Mouse (Mus musculus) hindbrain, embryonic 11.5 days (tissue): ENCODE data around the gene Gm10642. TPM values are rescaled to one million over a fixed set of nuclear protein-coding genes. Genes with fewer than 3 reads are reported as not detected.

ENCODE experiments used
- ATAC-seq: fragments of 200-750 bp; cut with Nextera tagmentation; 2 replicates; pipeline ENCODE4 v1.8.0; 2017; ENCODE audit warnings: mild to moderate bottlenecking, moderate TSS enrichment, moderate library complexity; ENCODE audit not compliant: low FRiP score
- DNase-seq: peaks from one replicate; pipeline ENCODE4 v3.0.0-alpha.2; 2015; ENCODE audit warnings: low spot score
- H3K27ac ChIP-seq: fragments of 300-500 bp; sonication (generic); 2 replicates; pipeline ENCODE4 v1.5.1; 2014; ENCODE audit warnings: mild to moderate bottlenecking, low read depth, low read length
- H3K27me3 ChIP-seq: fragments of 300-500 bp; sonication (generic); 2 replicates; pipeline ENCODE4 v1.6.1; 2014; ENCODE audit warnings: mild to moderate bottlenecking, low read length, moderate library complexity, mixed read lengths; ENCODE audit not compliant: control insufficient read depth, insufficient read depth
- H3K36me3 ChIP-seq: fragments of 300-500 bp; sonication (generic); 2 replicates; pipeline ENCODE4 v1.6.1; 2014; ENCODE audit warnings: mild to moderate bottlenecking, low read length, moderate library complexity, mixed read lengths; ENCODE audit not compliant: control insufficient read depth, insufficient read depth
- H3K4me1 ChIP-seq: fragments of 300-500 bp; sonication (generic); replicated peaks from 2 replicates; pipeline ENCODE4 v1.6.1; 2014; ENCODE audit warnings: low read length, mixed read lengths; ENCODE audit not compliant: control insufficient read depth, insufficient read depth
- H3K4me2 ChIP-seq: fragments of 300-500 bp; sonication (generic); replicated peaks from 2 replicates; pipeline ENCODE4 v1.6.1; 2014; ENCODE audit warnings: mild to moderate bottlenecking, low read depth, low read length
- H3K4me3 ChIP-seq: fragments of 300-500 bp; sonication (generic); 2 replicates; pipeline ENCODE4 v1.5.1; 2014; ENCODE audit warnings: low read depth, low read length
- H3K9ac ChIP-seq: fragments of 300-500 bp; sonication (generic); 2 replicates; pipeline ENCODE4 v1.6.1; 2014; ENCODE audit warnings: low read depth, low read length
- H3K9me3 ChIP-seq: fragments of 300-500 bp; sonication (generic); 2 replicates; pipeline ENCODE4 v1.6.1; 2016; ENCODE audit warnings: low read length; ENCODE audit not compliant: control insufficient read depth
- WGBS: fragments of 180-500 bp; shearing (Covaris S2); extraction: QIAGEN DNeasy Blood & Tissue Kit; methylation state at CpG from one replicate; pipeline ENCODE4 v1.1.7; 2014; 5-methylcytosine and 5-hydroxymethylcytosine counted together
- polyA plus RNA-seq: library from polyadenylated mRNA; unstranded; fragments of >200 nt; fragmentation: Nextera tagmentation; extraction: Ambion mirVana; gene quantifications from 2 replicates; pipeline ENCODE4 v1.2.1, GENCODE M21; 2014

Gene Gm10642
- polyA plus RNA-seq, 1 experiment from 2014 or later, result 0.62 TPM

GRCm38 (mm10) chr9:70668048-70668447 is 12.0 kb downstream of the Gm10642 start:
- Histone ChIP-seq H3K4me1 (no peaks in the 10 kb centered on the region), H3K4me3 (no peak overlapping the region), H3K36me3 (no peaks in the 10 kb centered on the region), H3K4me2 (no peak overlapping the region), H3K9me3 (no peaks in the 10 kb centered on the region), H3K27me3 (no peaks in the 10 kb centered on the region), H3K27ac (no peak overlapping the region), H3K9ac (no peak overlapping the region)
- no peak for ATAC-seq
- no peak for DNase-seq

GRCm38 (mm10) chr9:70669197-70669596 is 13.1 kb downstream of the Gm10642 start:
- H3K36me3 ChIP-seq, result no peaks in the 10 kb centered on the region
- no peak overlapping the region for H3K9ac ChIP-seq
- H3K27me3 ChIP-seq, result no peaks in the 10 kb centered on the region
- 76% methylated on average over 2 of the region's 2 CpGs for WGBS
- no peak overlapping the region for H3K4me2 ChIP-seq
- H3K4me1 ChIP-seq, result no peaks in the 10 kb centered on the region
- H3K4me3 ChIP-seq, result no peak overlapping the region
- H3K9me3 ChIP-seq, result no peaks in the 10 kb centered on the region
- no peak for ATAC-seq
- DNase-seq, result no peak
- no peak overlapping the region for H3K27ac ChIP-seq

GRCm38 (mm10) chr9:70670381-70670780 is 14.3 kb downstream of the Gm10642 start:
- Histone ChIP-seq H3K27ac (no peak overlapping the region), H3K4me1 (no peaks in the 10 kb centered on the region), H3K27me3 (no peaks in the 10 kb centered on the region), H3K36me3 (no peaks in the 10 kb centered on the region), H3K9ac (no peak overlapping the region), H3K4me3 (no peak overlapping the region), H3K9me3 (no peaks in the 10 kb centered on the region), H3K4me2 (no peak overlapping the region)
- WGBS, result 91% methylated on average over 6 of the region's 6 CpGs
- no peak for DNase-seq
- no peak for ATAC-seq

- H3K4me1 ChIP-seq, result no peaks in the 10 kb centered on the region
- H3K4me2 ChIP-seq, result no peak overlapping the region
- H3K27ac ChIP-seq, result no peak overlapping the region
- no peaks in the 10 kb centered on the region for H3K9me3 ChIP-seq
- no peak overlapping the region for H3K9ac ChIP-seq
- ATAC-seq (no peak), DNase-seq (no peak)
- no peaks in the 10 kb centered on the region for H3K36me3 ChIP-seq
- H3K4me3 ChIP-seq, result no peak overlapping the region
- WGBS, result 78% methylated on average over 6 of the region's 6 CpGs
- no peaks in the 10 kb centered on the region for H3K27me3 ChIP-seq
Observed at GRCm38 (mm10) chr9:70671278-70671677, 15.2 kb downstream of the Gm10642 start.

- H3K27me3 ChIP-seq, result no peaks in the 10 kb centered on the region
- H3K27ac ChIP-seq, result no peak overlapping the region
- no peaks in the 10 kb centered on the region for H3K9me3 ChIP-seq
- 59% methylated on average over 10 of the region's 10 CpGs for whole genome bisulfite sequencing
- ATAC-seq (no peak), DNase-seq (no peak)
- H3K4me3 ChIP-seq, result no peak overlapping the region
- no peak overlapping the region for H3K9ac ChIP-seq
- no peaks in the 10 kb centered on the region for H3K4me1 ChIP-seq
- no peaks in the 10 kb centered on the region for H3K36me3 ChIP-seq
- H3K4me2 ChIP-seq, result no peak overlapping the region
Observed at GRCm38 (mm10) chr9:70671772-70672579, 15.9 kb downstream of the Gm10642 start.

GRCm38 (mm10) chr9:70673656-70674055 is 17.6 kb downstream of the Gm10642 start:
- Histone ChIP-seq H3K36me3 (no peaks in the 10 kb centered on the region), H3K4me2 (no peak overlapping the region), H3K9me3 (no peaks in the 10 kb centered on the region), H3K4me1 (no peaks in the 10 kb centered on the region), H3K27me3 (no peaks in the 10 kb centered on the region), H3K9ac (no peak overlapping the region), H3K4me3 (no peak overlapping the region), H3K27ac (no peak overlapping the region)
- DNase-seq (no peak), ATAC-seq (no peak)
- WGBS, result 86% methylated on average over 4 of the region's 4 CpGs

GRCm38 (mm10) chr9:70675117-70675516 is 19.1 kb downstream of the Gm10642 start:
- DNase-seq (no peak), ATAC-seq (no peak)
- H3K27ac ChIP-seq, result no peak overlapping the region
- no peak overlapping the region for H3K9ac ChIP-seq
- no peak overlapping the region for H3K4me2 ChIP-seq
- 79% methylated on average over 4 of the region's 4 CpGs for WGBS
- H3K36me3 ChIP-seq, result no peaks in the 10 kb centered on the region
- no peaks in the 10 kb centered on the region for H3K4me1 ChIP-seq
- H3K27me3 ChIP-seq, result no peaks in the 10 kb centered on the region
- no peaks in the 10 kb centered on the region for H3K9me3 ChIP-seq
- no peak overlapping the region for H3K4me3 ChIP-seq

GRCm38 (mm10) chr9:70675961-70676360 is 19.9 kb downstream of the Gm10642 start:
- Histone ChIP-seq H3K4me3 (no peak overlapping the region), H3K9me3 (no peaks in the 10 kb centered on the region), H3K4me2 (no peak overlapping the region), H3K4me1 (no peaks in the 10 kb centered on the region), H3K36me3 (no peaks in the 10 kb centered on the region), H3K9ac (no peak overlapping the region), H3K27ac (no peak overlapping the region), H3K27me3 (no peaks in the 10 kb centered on the region)
- ATAC-seq (no peak), DNase-seq (no peak)
- 89% methylated on average over 5 of the region's 5 CpGs for WGBS

- peak within 1 kb of the TSS; percentile 96 for H3K4me3 ChIP-seq
- H3K9ac ChIP-seq, result peak within 1 kb of the TSS; percentile 96
- ATAC-seq (peak; percentile 99), DNase-seq (peak; percentile 99)
- no peaks in the 10 kb centered on the region for H3K36me3 ChIP-seq
- WGBS, result under 1% methylated on average over 47 of the region's 48 CpGs
- H3K4me2 ChIP-seq, result peak within 1 kb of the TSS; percentile 68
- no peaks in the 10 kb centered on the region for H3K9me3 ChIP-seq
- no peaks in the 10 kb centered on the region for H3K27me3 ChIP-seq
- peak within 1 kb of the TSS; percentile 97 for H3K27ac ChIP-seq
- no peaks in the 10 kb centered on the region for H3K4me1 ChIP-seq
Observed at GRCm38 (mm10) chr9:70678682-70679131, 22.7 kb downstream of the Gm10642 start, which contains the start of gene Adam10. Gene Adam10, plus strand, starts transcription at chr9:70678997.
